Mouse (Mus musculus) left cerebral cortex, adult 18-20 months (tissue): ENCODE measurements around the gene Olfr1230. TPM values are rescaled to one million over a fixed set of nuclear protein-coding genes. Genes with fewer than 3 reads are reported as not detected.

Experiments
- DNase-seq, 2 experiments: peaks; one replicate each; pipeline ENCODE4 v3.0.0; 2021 to 2022; ENCODE audit warnings: low spot score in 2 of 2, mixed read lengths in 1 of 2
- long read RNA-seq, 2 experiments: library from polyadenylated mRNA; stranded (forward); transcript quantifications; one replicate each; pipeline ENCODE4 v2.0.0; 2021
- total RNA-seq, 2 experiments: library from RNA; stranded (reverse); gene quantifications; 2 replicates each; pipeline ENCODE4 v1.2.3; 2021

The Olfr1230 gene
- not detected for total RNA-seq
- long read RNA-seq, experiment 1, result 0 reads
- long read RNA-seq, experiment 2, result 0 reads

- no peak for DNase-seq
Measured at GRCm38 (mm10) chr2:89297168-89297567, at the start of gene Olfr1230. Gene Olfr1230, minus strand, starts transcription at chr2:89297268.

- no peak for DNase-seq
Measured at GRCm38 (mm10) chr2:89342298-89342697, 45.2 kb upstream of the Olfr1230 start, which contains the start of gene Olfr1233. Gene Olfr1233, minus strand, starts transcription at chr2:89342398.

- DNase-seq, result no peak
Measured at GRCm38 (mm10) chr2:89329575-89329974, 32.5 kb upstream of the Olfr1230 start, which contains the start of gene Olfr1232. Gene Olfr1232, minus strand, starts transcription at chr2:89329675.

GRCm38 (mm10) chr2:89306974-89307373 is 9.9 kb upstream of the Olfr1230 start, which contains the start of gene Olfr1231:
Gene Olfr1231, minus strand, starts transcription at chr2:89307074.
- no peak for DNase-seq

GRCm38 (mm10) chr2:89287914-89288313 is 9.2 kb downstream of the Olfr1230 start, which contains the start of gene Olfr1229:
Gene Olfr1229, minus strand, starts transcription at chr2:89288014.
- DNase-seq, result no peak

GRCm38 (mm10) chr2:89253962-89254361 is 43.1 kb downstream of the Olfr1230 start, which contains the start of gene Olfr1228:
Gene Olfr1228, minus strand, starts transcription at chr2:89254062.
- no peak for DNase-seq

Other genes with a start within 250 kb of the Olfr1230 start
- not detected for gene Olfr1218, start 236.1 kb downstream of the Olfr1230 start, total RNA-seq
- gene Olfr1219, start 213.8 kb downstream of the Olfr1230 start, total RNA-seq, result not detected
- gene Olfr1220, start 190.4 kb downstream of the Olfr1230 start, total RNA-seq, result not detected
- gene Olfr1221, start 180.0 kb downstream of the Olfr1230 start, total RNA-seq, result not detected
- gene Olfr1222, start 164.2 kb downstream of the Olfr1230 start, total RNA-seq, result not detected
- gene Olfr1223, start 145.7 kb downstream of the Olfr1230 start, total RNA-seq, result not detected
- gene Olfr1224-ps1, start 133.2 kb downstream of the Olfr1230 start, total RNA-seq, result not detected
- not detected for gene Olfr1225, start 122.6 kb downstream of the Olfr1230 start, total RNA-seq
- gene Olfr1226, start 97.2 kb downstream of the Olfr1230 start, total RNA-seq, result not detected
- gene Olfr1228, start 43.2 kb downstream of the Olfr1230 start, total RNA-seq, result not detected
- not detected for gene Olfr1229, start 9.3 kb downstream of the Olfr1230 start, total RNA-seq
- gene Olfr1231, start 9.8 kb upstream of the Olfr1230 start, total RNA-seq, result not detected
- not detected for gene Olfr1232, start 32.4 kb upstream of the Olfr1230 start, total RNA-seq
- gene Olfr1233, start 45.1 kb upstream of the Olfr1230 start, total RNA-seq, result not detected
- gene Olfr1234, start 67.6 kb upstream of the Olfr1230 start, total RNA-seq, result not detected
- gene Olfr1238, start 112.4 kb upstream of the Olfr1230 start, total RNA-seq, result not detected
- gene Olfr1239, start 123.1 kb upstream of the Olfr1230 start, total RNA-seq, result not detected
- gene Olfr1240, start 145.7 kb upstream of the Olfr1230 start, total RNA-seq, result not detected
- not detected for gene Olfr1241, start 189.9 kb upstream of the Olfr1230 start, total RNA-seq
- not detected for gene Olfr1242, start 201.1 kb upstream of the Olfr1230 start, total RNA-seq
- not detected for gene Olfr1243, start 234.2 kb upstream of the Olfr1230 start, total RNA-seq